ENCODE assay signal across 9 mouse cellular contexts in the genomic region with DNA sequence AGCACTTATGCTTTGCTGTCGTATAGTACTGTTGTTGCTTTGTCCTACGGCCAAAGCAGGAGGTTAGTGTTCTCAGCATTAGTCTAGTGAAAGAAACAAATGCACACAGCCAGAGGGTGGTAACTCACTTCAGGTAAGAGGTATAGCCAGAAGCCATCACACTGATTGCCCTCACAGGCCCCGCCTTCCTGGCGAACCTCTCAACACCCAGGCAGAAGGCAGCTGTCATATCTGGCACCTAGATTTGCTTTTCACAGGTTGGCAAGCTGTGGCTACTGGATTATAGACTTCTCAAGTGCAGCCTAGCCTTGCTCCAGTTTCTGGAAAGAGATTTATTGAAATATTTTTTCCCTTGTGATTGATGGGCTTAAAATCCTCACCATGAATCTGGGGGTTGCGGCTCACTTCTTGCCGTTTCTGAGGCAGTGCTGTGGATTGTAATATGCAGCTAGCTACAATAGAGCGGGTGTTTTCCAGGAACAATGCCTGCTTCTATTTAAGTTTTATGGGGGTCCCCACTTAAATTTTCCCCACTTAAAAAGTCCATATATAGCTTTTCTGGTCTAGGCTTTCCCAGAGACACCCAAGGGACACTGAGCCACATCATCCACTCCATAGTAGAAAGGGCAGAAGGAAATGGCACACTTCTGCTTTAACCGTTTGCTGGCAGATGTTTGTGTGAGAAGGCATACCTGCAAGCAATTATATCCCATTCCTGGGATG.
A peak's percentile ranks its signal among the peaks of the same experiment; 100 is the strongest.
DNase-seq lines count a peak whose midpoint lies in the region; ATAC-seq lines count a peak whose summit lies in the region.
"Had no signal": no experiment of that assay in that cellular context is flagged by ENCODE, and none has a peak within 500 bp of the region (broad histone marks: within the 10 kb centered on the region; RNA-seq: fewer than 3 reads in every experiment).

No protein-coding gene starts in this region.

- H3K4me3 ChIP-seq in midbrain, embryonic 11.5 days (ENCODE audit: low read depth, low read length), result no peak overlapping the region
- H3K4me3 ChIP-seq in midbrain, embryonic 15.5 days, result no peak overlapping the region
- H3K4me3 ChIP-seq in embryonic facial prominence, embryonic 15.5 days (replicated peaks), result no peak overlapping the region
- no peak overlapping the region for H3K4me3 ChIP-seq in limb, embryonic 15.5 days
- H3K4me3 ChIP-seq: neural tube, embryonic 13.5 days had no signal

- intact Hi-C loops in gastrocnemius, postnatal 36 days (cut with DNase I), result no loop called here

- H3K27me3 ChIP-seq in midbrain, embryonic 11.5 days (ENCODE audit: control insufficient read depth, insufficient read depth, low read length), result no peaks in the 10 kb centered on the region
- H3K27me3 ChIP-seq in midbrain, embryonic 15.5 days (replicated peaks), result no peaks in the 10 kb centered on the region
- no peaks in the 10 kb centered on the region for H3K27me3 ChIP-seq in embryonic facial prominence, embryonic 15.5 days
- no peaks in the 10 kb centered on the region for H3K27me3 ChIP-seq in limb, embryonic 15.5 days
- H3K27me3 ChIP-seq: neural tube, embryonic 13.5 days had no signal

- no peaks in the 10 kb centered on the region for H3K9me3 ChIP-seq in midbrain, embryonic 11.5 days (ENCODE audit: control insufficient read depth, low read length)
- no peaks in the 10 kb centered on the region for H3K9me3 ChIP-seq in midbrain, embryonic 15.5 days
- no peaks in the 10 kb centered on the region for H3K9me3 ChIP-seq in embryonic facial prominence, embryonic 15.5 days (replicated peaks)
- no peaks in the 10 kb centered on the region for H3K9me3 ChIP-seq in limb, embryonic 15.5 days
- H3K9me3 ChIP-seq: neural tube, embryonic 13.5 days had no signal

- no peaks in the 10 kb centered on the region for H3K4me1 ChIP-seq in midbrain, embryonic 11.5 days (ENCODE audit: control insufficient read depth, insufficient read depth, low read length)
- H3K4me1 ChIP-seq in midbrain, embryonic 15.5 days, result peaks cover 12% of the 10 kb centered on the region
- H3K4me1 ChIP-seq in embryonic facial prominence, embryonic 15.5 days, result peaks cover 32% of the 10 kb centered on the region
- peaks cover 38% of the 10 kb centered on the region for H3K4me1 ChIP-seq in limb, embryonic 15.5 days

- no peak for ATAC-seq in midbrain, embryonic 11.5 days (ENCODE audit: low FRiP score)
- no peak for ATAC-seq in midbrain, embryonic 15.5 days (replicated peaks)
- no peak for ATAC-seq in embryonic facial prominence, embryonic 15.5 days (ENCODE audit: insufficient number of reproducible peaks, low FRiP score, low TSS enrichment, low read depth)
- peak; percentile 77 for ATAC-seq in limb, embryonic 15.5 days (ENCODE audit: insufficient number of reproducible peaks, low FRiP score, low TSS enrichment, low read depth)
- no peak for ATAC-seq in activated CD4-positive, CD25-positive, alpha-beta regulatory T cell, adult 4 months

- peak; percentile 2 for DNase-seq in gastrocnemius, adult 18-20 months (ENCODE audit: low spot score)
- no peak for DNase-seq in gastrocnemius, postnatal 36 days
- DNase-seq in midbrain, embryonic 11.5 days (ENCODE audit: low spot score, missing footprints), result peak; percentile 41
- DNase-seq in testis, postnatal 14 days (ENCODE audit: low spot score), result no peak

- no peak overlapping the region for H3K9ac ChIP-seq in midbrain, embryonic 11.5 days (ENCODE audit: low read length)
- no peak overlapping the region for H3K9ac ChIP-seq in midbrain, embryonic 15.5 days
- H3K9ac ChIP-seq in embryonic facial prominence, embryonic 15.5 days, result no peak overlapping the region
- no peak overlapping the region for H3K9ac ChIP-seq in limb, embryonic 15.5 days
- H3K9ac ChIP-seq: neural tube, embryonic 13.5 days had no signal

- WGBS in midbrain, embryonic 11.5 days, result 85% methylated on average over 8 of the region's 8 CpGs
- WGBS in midbrain, embryonic 15.5 days, result 82% methylated on average over 8 of the region's 8 CpGs
- WGBS in embryonic facial prominence, embryonic 15.5 days, result 39% methylated on average over 8 of the region's 8 CpGs
- 21% methylated on average over 8 of the region's 8 CpGs for WGBS in limb, embryonic 15.5 days

- H3K4me2 ChIP-seq in midbrain, embryonic 11.5 days, result no peak overlapping the region
- H3K4me2 ChIP-seq in midbrain, embryonic 15.5 days, result no peak overlapping the region
- H3K4me2 ChIP-seq in embryonic facial prominence, embryonic 15.5 days (replicated peaks), result no peak overlapping the region
- H3K4me2 ChIP-seq in limb, embryonic 15.5 days, result peak overlapping the region; percentile 26; the same call in 1 of the 2 replicates
- H3K4me2 ChIP-seq: neural tube, embryonic 13.5 days had no signal

- H3K36me3 ChIP-seq in midbrain, embryonic 11.5 days (ENCODE audit: control insufficient read depth, insufficient read depth, low read length), result no peaks in the 10 kb centered on the region
- H3K36me3 ChIP-seq in midbrain, embryonic 15.5 days (replicated peaks), result no peaks in the 10 kb centered on the region
- no peaks in the 10 kb centered on the region for H3K36me3 ChIP-seq in embryonic facial prominence, embryonic 15.5 days
- no peaks in the 10 kb centered on the region for H3K36me3 ChIP-seq in limb, embryonic 15.5 days
- H3K36me3 ChIP-seq: neural tube, embryonic 13.5 days had no signal

- H3K27ac ChIP-seq in midbrain, embryonic 11.5 days (ENCODE audit: low read depth, low read length), result no peak overlapping the region
- no peak overlapping the region for H3K27ac ChIP-seq in midbrain, embryonic 15.5 days
- peak overlapping the region; percentile 79 for H3K27ac ChIP-seq in embryonic facial prominence, embryonic 15.5 days (replicated peaks)
- peak overlapping the region; percentile 87 for H3K27ac ChIP-seq in limb, embryonic 15.5 days
- H3K27ac ChIP-seq: neural tube, embryonic 13.5 days had no signal

Comparison
In these comparisons a context has a peak if more than half of its experiments do, and no peak if none do; other contexts are left out.
1. DNase-seq: peak in gastrocnemius, adult 18-20 months (single experiment) and midbrain, embryonic 11.5 days (single experiment); none in gastrocnemius, postnatal 36 days (0 of 2) and testis, postnatal 14 days (single experiment).
2. H3K27ac ChIP-seq: peak in embryonic facial prominence, embryonic 15.5 days (single experiment) and limb, embryonic 15.5 days (single experiment); none in midbrain, embryonic 11.5 days (single experiment) and midbrain, embryonic 15.5 days (single experiment).